In genomic region chr17:85619113-85620085, GRCm38 (mm10) we compare ENCODE assay signal across 20 mouse cellular contexts. TPM values are rescaled to one million over a fixed set of nuclear protein-coding genes. Genes with fewer than 3 reads are reported as not detected.
DNase-seq lines count a peak whose midpoint lies in the region; ATAC-seq lines count a peak whose summit lies in the region.
"Had no signal": no experiment of that assay in that cellular context is flagged by ENCODE, and none has a peak within 500 bp of the region (broad histone marks: within the 10 kb centered on the region; RNA-seq: fewer than 3 reads in every experiment).

No protein-coding gene starts in this region.

- H3K4me2 ChIP-seq in midbrain, embryonic 11.5 days = peak overlapping the region; percentile 43
- H3K4me2 ChIP-seq in kidney, embryonic 14.5 days (replicated peaks; ENCODE audit: low read depth, low read length) = no peak overlapping the region
- H3K4me2 ChIP-seq: liver, embryonic 15.5 days had no signal

- no peaks in the 10 kb centered on the region for H3K9me3 ChIP-seq in midbrain, embryonic 11.5 days (ENCODE audit: control insufficient read depth, low read length)
- no peaks in the 10 kb centered on the region for H3K9me3 ChIP-seq in kidney, embryonic 14.5 days (ENCODE audit: control insufficient read depth, low read length)
- H3K9me3 ChIP-seq: heart, embryonic 15.5 days; hindbrain, embryonic 13.5 days; limb, embryonic 13.5 days; liver, embryonic 15.5 days; megakaryocyte, embryonic 14.5 days had no signal

- H3K4me3 ChIP-seq in midbrain, embryonic 11.5 days (ENCODE audit: low read depth, low read length) = no peak overlapping the region
- H3K4me3 ChIP-seq in kidney, embryonic 14.5 days (ENCODE audit: low read length) = no peak overlapping the region
- H3K4me3 ChIP-seq: hindbrain, embryonic 13.5 days; liver, embryonic 15.5 days; megakaryocyte, embryonic 14.5 days had no signal

- peak; percentile 0 for DNase-seq in adrenal gland, postnatal 14 days
- no peak for DNase-seq in adrenal gland, postnatal 25 days
- DNase-seq in retina, postnatal 1 day = peak; percentile 60
- DNase-seq in retina, embryonic 14.5 days (ENCODE audit: low spot score) = no peak
- DNase-seq in midbrain, embryonic 11.5 days (ENCODE audit: low spot score, missing footprints) = peak; percentile 94
- no peak for DNase-seq in urinary bladder, adult 2 months (ENCODE audit: low spot score)
- no peak for DNase-seq in ovary, postnatal 36 days (ENCODE audit: low spot score)
- DNase-seq: adrenal gland, postnatal 36 days; cerebellum, adult 9-11 months; kidney, adult 18-20 months; kidney, postnatal 36 days; lung, postnatal 10 days; right cerebral cortex, postnatal 4 days had no signal

- H3K36me3 ChIP-seq in midbrain, embryonic 11.5 days (ENCODE audit: control insufficient read depth, insufficient read depth, low read length) = no peaks in the 10 kb centered on the region
- no peaks in the 10 kb centered on the region for H3K36me3 ChIP-seq in kidney, embryonic 14.5 days (ENCODE audit: control insufficient read depth, insufficient read depth, low read length)
- H3K36me3 ChIP-seq: heart, embryonic 15.5 days; hindbrain, embryonic 13.5 days; limb, embryonic 13.5 days; liver, embryonic 15.5 days had no signal

- H3K27me3 ChIP-seq in midbrain, embryonic 11.5 days (ENCODE audit: control insufficient read depth, insufficient read depth, low read length) = peaks cover 95% of the 10 kb centered on the region
- H3K27me3 ChIP-seq in kidney, embryonic 14.5 days (ENCODE audit: control insufficient read depth, insufficient read depth, low read length) = peaks cover 97% of the 10 kb centered on the region

- no peak overlapping the region for H3K27ac ChIP-seq in midbrain, embryonic 11.5 days (ENCODE audit: low read depth, low read length)
- no peak overlapping the region for H3K27ac ChIP-seq in kidney, embryonic 14.5 days (ENCODE audit: low read depth, low read length)
- H3K27ac ChIP-seq: heart, embryonic 15.5 days; hindbrain, embryonic 13.5 days; limb, embryonic 13.5 days; liver, embryonic 15.5 days had no signal

- peaks cover 31% of the 10 kb centered on the region for H3K4me1 ChIP-seq in midbrain, embryonic 11.5 days (ENCODE audit: control insufficient read depth, insufficient read depth, low read length)
- peaks cover 9% of the 10 kb centered on the region for H3K4me1 ChIP-seq in kidney, embryonic 14.5 days (ENCODE audit: control insufficient read depth, insufficient read depth, low read length)
- H3K4me1 ChIP-seq: liver, embryonic 15.5 days had no signal

- ATAC-seq in midbrain, embryonic 11.5 days (ENCODE audit: low FRiP score) = no peak
- no peak for ATAC-seq in kidney, embryonic 14.5 days (ENCODE audit: low FRiP score, low TSS enrichment)

- H3K9ac ChIP-seq in midbrain, embryonic 11.5 days (ENCODE audit: low read length) = no peak overlapping the region
- no peak overlapping the region for H3K9ac ChIP-seq in kidney, embryonic 14.5 days (ENCODE audit: low read depth, low read length)
- H3K9ac ChIP-seq: heart, embryonic 15.5 days; hindbrain, embryonic 13.5 days; liver, embryonic 15.5 days had no signal

- WGBS in midbrain, embryonic 11.5 days = 2% methylated on average over 20 of the region's 20 CpGs
- 2% methylated on average over 20 of the region's 20 CpGs for WGBS in kidney, embryonic 14.5 days

RNA-seq across cellular contexts. Expression of gene Six3, which starts 6.0 kb away (rescaled TPM):
- total RNA-seq in adrenal gland, postnatal 14 days (2021) = not detected in 2 replicates
- not detected in 2 replicates for total RNA-seq in adrenal gland, postnatal 25 days (2021)
- 6.7 and 10.7 TPM in 2 replicates for polyA plus RNA-seq in midbrain, embryonic 11.5 days (2014; fragmentation: Nextera tagmentation; extraction: Ambion mirVana)
- polyA plus RNA-seq in urinary bladder, adult 2 months (2012; rRNA removed) = not detected in 2 replicates
- polyA plus RNA-seq in kidney, embryonic 14.5 days (2014; fragmentation: Nextera tagmentation; extraction: Ambion mirVana) = not detected in 2 replicates
- total RNA-seq: adrenal gland, postnatal 36 days had no signal
- polyA plus RNA-seq: gonadal fat pad, adult 2 months; heart, embryonic 15.5 days; limb, embryonic 13.5 days; liver, embryonic 15.5 days had no signal

Comparison
In these comparisons a context has a peak if more than half of its experiments do, and no peak if none do; other contexts are left out.
1. DNase-seq: peak in adrenal gland, postnatal 14 days (single experiment), retina, postnatal 1 day (single experiment) and midbrain, embryonic 11.5 days (single experiment); none in adrenal gland, postnatal 25 days (single experiment), retina, embryonic 14.5 days (single experiment), urinary bladder, adult 2 months (single experiment) and ovary, postnatal 36 days (single experiment).